Mouse (Mus musculus): Measurements from ENCODE around the gene Abcb10. TPM values are rescaled to one million over a fixed set of nuclear protein-coding genes. Genes with fewer than 3 reads are reported as not detected.
"Not testable (repeated sequence)": the region's sequence is repeated elsewhere in the genome, so short reads cannot be mapped to it uniquely, and the experiment has no call there.

Abcb10 gene
- polyA plus RNA-seq, 1 experiment = 15.2 TPM

GRCm38 (mm10) chr8:123966896-123967295, 16.0 kb downstream of the Abcb10 start:
- Histone ChIP-seq H3K36me3 (ENCODE audit: control insufficient read depth) (peaks cover 99% of the 10 kb centered on the region), H3K4me3 (replicated peaks) (no peak overlapping the region), H3K4me1 (ENCODE audit: control insufficient read depth) (peaks cover 52% of the 10 kb centered on the region), H3K27me3 (ENCODE audit: control insufficient read depth) (no peaks in the 10 kb centered on the region; the same call in 1 of the 2 replicates), H3K9me3 (ENCODE audit: control insufficient read depth, low read length) (no peaks in the 10 kb centered on the region)
- TF ChIP-seq TAL1 (IDR thresholded peaks at IDR 0.05; ENCODE audit: low read length) (no peak), GATA1 (IDR thresholded peaks at IDR 0.05; ENCODE audit: low read length) (no peak)

GRCm38 (mm10) chr8:123961371-123961770, 21.6 kb downstream of the Abcb10 start:
- Histone ChIP-seq H3K9me3 (ENCODE audit: control insufficient read depth, low read length) (no peaks in the 10 kb centered on the region), H3K4me3 (replicated peaks) (no peak overlapping the region), H3K27me3 (ENCODE audit: control insufficient read depth) (no peaks in the 10 kb centered on the region; the same call in 1 of the 2 replicates), H3K36me3 (ENCODE audit: control insufficient read depth) (peaks cover 100% of the 10 kb centered on the region), H3K4me1 (ENCODE audit: control insufficient read depth) (peaks cover 38% of the 10 kb centered on the region)
- TF ChIP-seq TAL1 (IDR thresholded peaks at IDR 0.05; ENCODE audit: low read length) = no peak
- TF ChIP-seq GATA1 (IDR thresholded peaks at IDR 0.05; ENCODE audit: low read length) = no peak

GRCm38 (mm10) chr8:123960556-123960955, 22.4 kb downstream of the Abcb10 start:
- not testable (repeated sequence) for H3K9me3 ChIP-seq (ENCODE audit: control insufficient read depth, low read length); H3K27me3 ChIP-seq (ENCODE audit: control insufficient read depth); H3K4me3 ChIP-seq (replicated peaks)
- Histone ChIP-seq H3K36me3 (ENCODE audit: control insufficient read depth) (peaks cover 100% of the 10 kb centered on the region), H3K4me1 (ENCODE audit: control insufficient read depth) (peaks cover 34% of the 10 kb centered on the region)

- TF ChIP-seq GATA1 (IDR thresholded peaks at IDR 0.05; ENCODE audit: low read length) = no peak
- no peak for TF ChIP-seq TAL1 (IDR thresholded peaks at IDR 0.05; ENCODE audit: low read length)
- H3K9me3 ChIP-seq (ENCODE audit: control insufficient read depth, low read length) = no peaks in the 10 kb centered on the region
- peaks cover 100% of the 10 kb centered on the region for H3K36me3 ChIP-seq (ENCODE audit: control insufficient read depth)
- H3K4me1 ChIP-seq (ENCODE audit: control insufficient read depth) = peaks cover 34% of the 10 kb centered on the region
- no peaks in the 10 kb centered on the region; the same call in 1 of the 2 replicates for H3K27me3 ChIP-seq (ENCODE audit: control insufficient read depth)
- H3K4me3 ChIP-seq (replicated peaks) = no peak overlapping the region
These were observed 22.9 kb downstream of the Abcb10 start for GRCm38 (mm10) chr8:123960056-123960455.

GRCm38 (mm10) chr8:123959473-123959872, 23.4 kb downstream of the Abcb10 start:
- Histone ChIP-seq H3K27me3 (ENCODE audit: control insufficient read depth) (no peaks in the 10 kb centered on the region; the same call in 1 of the 2 replicates), H3K36me3 (ENCODE audit: control insufficient read depth) (peaks cover 100% of the 10 kb centered on the region), H3K9me3 (ENCODE audit: control insufficient read depth, low read length) (no peaks in the 10 kb centered on the region), H3K4me1 (ENCODE audit: control insufficient read depth) (peaks cover 34% of the 10 kb centered on the region), H3K4me3 (replicated peaks) (no peak overlapping the region)
- TF ChIP-seq GATA1 (IDR thresholded peaks at IDR 0.05; ENCODE audit: low read length) (no peak), TAL1 (IDR thresholded peaks at IDR 0.05; ENCODE audit: low read length) (no peak)

- H3K36me3 ChIP-seq (ENCODE audit: control insufficient read depth) = peaks cover 100% of the 10 kb centered on the region
- no peaks in the 10 kb centered on the region for H3K9me3 ChIP-seq (ENCODE audit: control insufficient read depth, low read length)
- TF ChIP-seq GATA1 (IDR thresholded peaks at IDR 0.05; ENCODE audit: low read length) = no peak
These were observed 24.8 kb downstream of the Abcb10 start for GRCm38 (mm10) chr8:123958130-123958529.

GRCm38 (mm10) chr8:123954246-123954645, 28.7 kb downstream of the Abcb10 start:
- H3K9me3 ChIP-seq (ENCODE audit: control insufficient read depth, low read length) = no peaks in the 10 kb centered on the region
- TF ChIP-seq TAL1 (IDR thresholded peaks at IDR 0.05; ENCODE audit: low read length) (no peak), GATA1 (IDR thresholded peaks at IDR 0.05; ENCODE audit: low read length) (no peak)
- H3K4me1 ChIP-seq (ENCODE audit: control insufficient read depth) = peaks cover 48% of the 10 kb centered on the region
- H3K27me3 ChIP-seq (ENCODE audit: control insufficient read depth) = no peaks in the 10 kb centered on the region; the same call in 1 of the 2 replicates
- no peak overlapping the region for H3K4me3 ChIP-seq (replicated peaks)
- peaks cover 100% of the 10 kb centered on the region for H3K36me3 ChIP-seq (ENCODE audit: control insufficient read depth)

More at GRCm38 (mm10) chr8:123958130-123958529, 24.8 kb downstream of the Abcb10 start:
- Histone ChIP-seq H3K4me3 (replicated peaks) (no peak overlapping the region), H3K27me3 (ENCODE audit: control insufficient read depth) (no peaks in the 10 kb centered on the region; the same call in 1 of the 2 replicates), H3K4me1 (ENCODE audit: control insufficient read depth) (peaks cover 40% of the 10 kb centered on the region)

GRCm38 (mm10) chr8:123953686-123954085, 29.2 kb downstream of the Abcb10 start:
- Histone ChIP-seq H3K4me1 (ENCODE audit: control insufficient read depth) (peaks cover 50% of the 10 kb centered on the region), H3K27me3 (ENCODE audit: control insufficient read depth) (no peaks in the 10 kb centered on the region; the same call in 1 of the 2 replicates), H3K4me3 (replicated peaks) (no peak overlapping the region), H3K36me3 (ENCODE audit: control insufficient read depth) (peaks cover 100% of the 10 kb centered on the region), H3K9me3 (ENCODE audit: control insufficient read depth, low read length) (no peaks in the 10 kb centered on the region)
- TF ChIP-seq GATA1 (IDR thresholded peaks at IDR 0.05; ENCODE audit: low read length) = no peak
- no peak for TF ChIP-seq TAL1 (IDR thresholded peaks at IDR 0.05; ENCODE audit: low read length)

- Histone ChIP-seq H3K4me1 (ENCODE audit: control insufficient read depth) (peaks cover 50% of the 10 kb centered on the region), H3K36me3 (ENCODE audit: control insufficient read depth) (peaks cover 99% of the 10 kb centered on the region), H3K4me3 (replicated peaks) (peak overlapping the region; percentile 94), H3K9me3 (ENCODE audit: control insufficient read depth, low read length) (no peaks in the 10 kb centered on the region), H3K27me3 (ENCODE audit: control insufficient read depth) (no peaks in the 10 kb centered on the region)
- TF ChIP-seq TAL1 (IDR thresholded peaks at IDR 0.05; ENCODE audit: low read length) (no peak), GATA1 (IDR thresholded peaks at IDR 0.05; ENCODE audit: low read length) (no peak)
These were observed 32.7 kb downstream of the Abcb10 start for GRCm38 (mm10) chr8:123950077-123950802.

- peaks cover 50% of the 10 kb centered on the region for H3K4me1 ChIP-seq (ENCODE audit: control insufficient read depth)
- H3K4me3 ChIP-seq (replicated peaks) = peak overlapping the region; percentile 94
- TF ChIP-seq TAL1 (IDR thresholded peaks at IDR 0.05; ENCODE audit: low read length) (no peak), GATA1 (IDR thresholded peaks at IDR 0.05; ENCODE audit: low read length) (no peak)
- no peaks in the 10 kb centered on the region for H3K9me3 ChIP-seq (ENCODE audit: control insufficient read depth, low read length)
- peaks cover 99% of the 10 kb centered on the region for H3K36me3 ChIP-seq (ENCODE audit: control insufficient read depth)
- H3K27me3 ChIP-seq (ENCODE audit: control insufficient read depth) = no peaks in the 10 kb centered on the region
These were observed 33.3 kb downstream of the Abcb10 start for GRCm38 (mm10) chr8:123949686-123949986.

All from erythroblast, embryonic 14.5 days (primary cell).